Mouse (Mus musculus) neural tube, embryonic 15.5 days (tissue): ENCODE measurements around the gene Emg1. TPM values are rescaled to one million over a fixed set of nuclear protein-coding genes. Genes with fewer than 3 reads are reported as not detected.

Experiments used
- ATAC-seq: fragments of 200-750 bp; cut with Nextera tagmentation; 2 replicates; pipeline ENCODE4 v1.8.0; 2017; ENCODE audit warnings: mild to moderate bottlenecking, moderate TSS enrichment, moderate library complexity; ENCODE audit not compliant: low FRiP score
- H3K27ac ChIP-seq: fragments of 300-500 bp; sonication (generic); replicated peaks from 2 replicates; pipeline ENCODE4 v1.5.1; 2015; ENCODE audit warnings: mild to moderate bottlenecking, inconsistent platforms
- H3K27me3 ChIP-seq: fragments of 300-500 bp; sonication (generic); replicated peaks from 2 replicates; pipeline ENCODE4 v1.6.1; 2015; ENCODE audit warnings: inconsistent platforms
- H3K36me3 ChIP-seq: fragments of 300-500 bp; sonication (generic); 2 replicates; pipeline ENCODE4 v1.6.1; 2015; ENCODE audit warnings: inconsistent platforms
- H3K4me1 ChIP-seq: fragments of 300-500 bp; sonication (generic); 2 replicates; pipeline ENCODE4 v1.6.1; 2015; ENCODE audit warnings: inconsistent platforms
- H3K4me2 ChIP-seq: fragments of 300-500 bp; sonication (generic); 2 replicates; pipeline ENCODE4 v1.6.1; 2015; ENCODE audit warnings: inconsistent platforms, mild to moderate bottlenecking, moderate library complexity
- H3K4me3 ChIP-seq: fragments of 300-500 bp; sonication (generic); replicated peaks from 2 replicates; pipeline ENCODE4 v1.5.1; 2015; ENCODE audit warnings: mild to moderate bottlenecking, inconsistent platforms
- H3K9ac ChIP-seq: fragments of 300-500 bp; sonication (generic); replicated peaks from 2 replicates; pipeline ENCODE4 v1.6.1; 2015; ENCODE audit warnings: mild to moderate bottlenecking, inconsistent platforms
- H3K9me3 ChIP-seq: fragments of 300-500 bp; sonication (generic); replicated peaks from 2 replicates; pipeline ENCODE4 v1.6.1; 2016; ENCODE audit warnings: inconsistent platforms
- WGBS: fragments of 180-500 bp; shearing (Covaris S2); methylation state at CpG from one replicate; pipeline ENCODE4 v1.1.7; 2015; ENCODE audit warnings: mixed read lengths; 5-methylcytosine and 5-hydroxymethylcytosine counted together
- polyA plus RNA-seq: library from polyadenylated mRNA; unstranded; fragments of >200 nt; fragmentation: Nextera tagmentation; extraction: Ambion mirVana; gene quantifications from 2 replicates; pipeline ENCODE4 v1.2.1, GENCODE M21; 2015

Emg1 gene
- polyA plus RNA-seq, 1 experiment from 2014 or later, result 99.9 TPM

- H3K27me3 ChIP-seq, result no peaks in the 10 kb centered on the region
- no peak overlapping the region for H3K4me3 ChIP-seq
- peaks cover 29% of the 10 kb centered on the region for H3K36me3 ChIP-seq
- H3K9me3 ChIP-seq, result no peaks in the 10 kb centered on the region
- no peak overlapping the region for H3K27ac ChIP-seq
- 82% methylated on average over 7 of the region's 7 CpGs for WGBS
- no peak overlapping the region for H3K4me2 ChIP-seq
- no peak overlapping the region for H3K9ac ChIP-seq
- peaks cover 5% of the 10 kb centered on the region for H3K4me1 ChIP-seq
- ATAC-seq, result no peak
Measured at GRCm38 (mm10) chr6:124719354-124719978, 7.5 kb upstream of the Emg1 start.

- no peak overlapping the region for H3K9ac ChIP-seq
- H3K9me3 ChIP-seq, result no peaks in the 10 kb centered on the region
- ATAC-seq, result no peak
- no peak overlapping the region for H3K27ac ChIP-seq
- no peak overlapping the region for H3K4me2 ChIP-seq
- peaks cover 35% of the 10 kb centered on the region for H3K36me3 ChIP-seq
- H3K4me1 ChIP-seq, result peaks cover 12% of the 10 kb centered on the region
- 67% methylated on average over 16 of the region's 16 CpGs for WGBS
- H3K4me3 ChIP-seq, result no peak overlapping the region
- no peaks in the 10 kb centered on the region for H3K27me3 ChIP-seq
Measured at GRCm38 (mm10) chr6:124718703-124719102, 6.7 kb upstream of the Emg1 start.

- H3K4me2 ChIP-seq, result no peak overlapping the region
- no peaks in the 10 kb centered on the region for H3K27me3 ChIP-seq
- 83% methylated on average over 13 of the region's 13 CpGs for WGBS
- no peak overlapping the region for H3K27ac ChIP-seq
- peaks cover 35% of the 10 kb centered on the region for H3K36me3 ChIP-seq
- H3K4me3 ChIP-seq, result no peak overlapping the region
- no peaks in the 10 kb centered on the region for H3K9me3 ChIP-seq
- peaks cover 20% of the 10 kb centered on the region for H3K4me1 ChIP-seq
- no peak overlapping the region for H3K9ac ChIP-seq
- ATAC-seq, result no peak
Measured at GRCm38 (mm10) chr6:124717968-124718367, 6.0 kb upstream of the Emg1 start.

- Histone ChIP-seq H3K27me3 (no peaks in the 10 kb centered on the region), H3K4me2 (no peak overlapping the region), H3K27ac (no peak overlapping the region), H3K9ac (no peak overlapping the region), H3K36me3 (peaks cover 35% of the 10 kb centered on the region), H3K4me1 (peaks cover 24% of the 10 kb centered on the region), H3K4me3 (no peak overlapping the region), H3K9me3 (no peaks in the 10 kb centered on the region)
- ATAC-seq, result no peak
- WGBS, result 69% methylated on average over 20 of the region's 20 CpGs
Measured at GRCm38 (mm10) chr6:124716864-124717490, 5.0 kb upstream of the Emg1 start.

GRCm38 (mm10) chr6:124712918-124713317, 940 bp upstream of the Emg1 start:
- ATAC-seq, result no peak
- Histone ChIP-seq H3K4me2 (peak overlapping the region; percentile 97), H3K4me1 (peaks cover 48% of the 10 kb centered on the region), H3K9ac (peak overlapping the region; percentile 87), H3K4me3 (peak overlapping the region; percentile 97), H3K27me3 (no peaks in the 10 kb centered on the region), H3K36me3 (peaks cover 38% of the 10 kb centered on the region), H3K9me3 (no peaks in the 10 kb centered on the region), H3K27ac (no peak overlapping the region)
- WGBS, result 24% methylated on average over 11 of the region's 11 CpGs

GRCm38 (mm10) chr6:124708289-124708889, 3.6 kb downstream of the Emg1 start:
- Histone ChIP-seq H3K27ac (no peak overlapping the region), H3K9me3 (no peaks in the 10 kb centered on the region), H3K36me3 (peaks cover 32% of the 10 kb centered on the region), H3K9ac (no peak overlapping the region), H3K4me2 (no peak overlapping the region), H3K4me1 (peaks cover 33% of the 10 kb centered on the region), H3K4me3 (no peak overlapping the region), H3K27me3 (no peaks in the 10 kb centered on the region)
- ATAC-seq, result no peak
- 96% methylated on average over 10 of the region's 10 CpGs for WGBS

GRCm38 (mm10) chr6:124706061-124706627, 5.8 kb downstream of the Emg1 start:
- Histone ChIP-seq H3K4me3 (no peak overlapping the region), H3K27me3 (no peaks in the 10 kb centered on the region), H3K9me3 (no peaks in the 10 kb centered on the region), H3K27ac (no peak overlapping the region), H3K4me1 (peaks cover 21% of the 10 kb centered on the region), H3K36me3 (peaks cover 49% of the 10 kb centered on the region), H3K9ac (no peak overlapping the region), H3K4me2 (no peak overlapping the region)
- WGBS, result 89% methylated on average over 5 of the region's 5 CpGs
- no peak for ATAC-seq

GRCm38 (mm10) chr6:124704417-124704816, 7.6 kb downstream of the Emg1 start:
- H3K36me3 ChIP-seq, result peaks cover 59% of the 10 kb centered on the region
- ATAC-seq, result no peak
- no peak overlapping the region for H3K4me3 ChIP-seq
- no peak overlapping the region for H3K4me2 ChIP-seq
- no peaks in the 10 kb centered on the region for H3K9me3 ChIP-seq
- H3K4me1 ChIP-seq, result peaks cover 4% of the 10 kb centered on the region
- no peak overlapping the region for H3K27ac ChIP-seq
- no peak overlapping the region for H3K9ac ChIP-seq
- H3K27me3 ChIP-seq, result no peaks in the 10 kb centered on the region
- WGBS, result 98% methylated on average over 2 of the region's 2 CpGs

- peaks cover 64% of the 10 kb centered on the region for H3K36me3 ChIP-seq
Measured at GRCm38 (mm10) chr6:124703789-124704188, 8.2 kb downstream of the Emg1 start.

GRCm38 (mm10) chr6:124702784-124703103, 9.2 kb downstream of the Emg1 start:
- ATAC-seq, result peak; percentile 59
- H3K27ac ChIP-seq, result no peak overlapping the region
- 60% methylated on average over 3 of the region's 3 CpGs for WGBS
- H3K4me3 ChIP-seq, result no peak overlapping the region
- no peaks in the 10 kb centered on the region for H3K27me3 ChIP-seq
- no peaks in the 10 kb centered on the region for H3K9me3 ChIP-seq
- H3K9ac ChIP-seq, result no peak overlapping the region
- H3K4me2 ChIP-seq, result no peak overlapping the region
- H3K36me3 ChIP-seq, result peaks cover 64% of the 10 kb centered on the region
- no peaks in the 10 kb centered on the region for H3K4me1 ChIP-seq

More at GRCm38 (mm10) chr6:124703789-124704188, 8.2 kb downstream of the Emg1 start:
- WGBS, result 86% methylated on average over 7 of the region's 7 CpGs
- Histone ChIP-seq H3K4me1 (no peaks in the 10 kb centered on the region), H3K27me3 (no peaks in the 10 kb centered on the region), H3K9ac (no peak overlapping the region), H3K27ac (no peak overlapping the region), H3K4me2 (no peak overlapping the region), H3K9me3 (no peaks in the 10 kb centered on the region), H3K4me3 (no peak overlapping the region)
- ATAC-seq, result no peak

- H3K27ac ChIP-seq, result no peak overlapping the region
- no peak overlapping the region for H3K4me3 ChIP-seq
- H3K36me3 ChIP-seq, result peaks cover 60% of the 10 kb centered on the region
- H3K9me3 ChIP-seq, result no peaks in the 10 kb centered on the region
- H3K9ac ChIP-seq, result no peak overlapping the region
- H3K4me2 ChIP-seq, result no peak overlapping the region
- ATAC-seq, result no peak
- H3K27me3 ChIP-seq, result no peaks in the 10 kb centered on the region
- no peaks in the 10 kb centered on the region for H3K4me1 ChIP-seq
- 90% methylated on average over 17 of the region's 17 CpGs for WGBS
Measured at GRCm38 (mm10) chr6:124702102-124702783, 9.7 kb downstream of the Emg1 start.
